Mouse (Mus musculus) gastrocnemius, adult 18-20 months (tissue): ENCODE results near the gene Slc29a1. TPM values are rescaled to one million over a fixed set of nuclear protein-coding genes. Genes with fewer than 3 reads are reported as not detected.

Experiments used
- DNase-seq: peaks from one replicate; pipeline ENCODE4 v3.0.0; 2021; ENCODE audit warnings: low spot score
- total RNA-seq, 2 experiments: library from RNA; stranded (reverse); gene quantifications; 2 replicates each; pipeline ENCODE4 v1.2.3; 2021

Slc29a1 gene
- total RNA-seq, 2 experiments from 2014 or later, result 31.9 to 32.4 TPM

GRCm38 (mm10) chr17:45612921-45613320 is 13.5 kb upstream of the Slc29a1 start:
- no peak for DNase-seq

DNA sequence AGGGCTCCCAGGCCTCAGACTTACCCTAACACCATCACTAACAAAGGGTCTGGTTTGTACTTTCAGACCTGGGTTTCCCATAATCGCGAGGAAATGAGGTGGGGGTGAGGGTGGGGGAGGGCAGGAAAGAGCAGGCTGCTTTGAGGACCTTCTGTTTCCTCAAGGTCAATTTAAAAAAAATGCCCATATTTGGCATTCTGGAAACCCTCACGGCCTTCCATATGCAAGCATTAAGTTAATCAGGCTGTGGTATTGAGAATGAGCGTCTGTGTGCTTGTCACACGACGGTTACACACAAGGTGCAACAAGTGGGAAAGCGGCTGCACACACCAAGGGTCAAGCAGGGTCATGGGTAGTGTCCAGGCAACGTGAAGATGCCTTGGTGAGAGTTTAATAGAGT is 12.6 kb upstream of the Slc29a1 start:
- no peak for DNase-seq

GRCm38 (mm10) chr17:45610144-45610866 is 10.9 kb upstream of the Slc29a1 start:
- peak; percentile 59 for DNase-seq

- no peak for DNase-seq
These were observed 9.0 kb upstream of the Slc29a1 start for GRCm38 (mm10) chr17:45608396-45608795.

DNA sequence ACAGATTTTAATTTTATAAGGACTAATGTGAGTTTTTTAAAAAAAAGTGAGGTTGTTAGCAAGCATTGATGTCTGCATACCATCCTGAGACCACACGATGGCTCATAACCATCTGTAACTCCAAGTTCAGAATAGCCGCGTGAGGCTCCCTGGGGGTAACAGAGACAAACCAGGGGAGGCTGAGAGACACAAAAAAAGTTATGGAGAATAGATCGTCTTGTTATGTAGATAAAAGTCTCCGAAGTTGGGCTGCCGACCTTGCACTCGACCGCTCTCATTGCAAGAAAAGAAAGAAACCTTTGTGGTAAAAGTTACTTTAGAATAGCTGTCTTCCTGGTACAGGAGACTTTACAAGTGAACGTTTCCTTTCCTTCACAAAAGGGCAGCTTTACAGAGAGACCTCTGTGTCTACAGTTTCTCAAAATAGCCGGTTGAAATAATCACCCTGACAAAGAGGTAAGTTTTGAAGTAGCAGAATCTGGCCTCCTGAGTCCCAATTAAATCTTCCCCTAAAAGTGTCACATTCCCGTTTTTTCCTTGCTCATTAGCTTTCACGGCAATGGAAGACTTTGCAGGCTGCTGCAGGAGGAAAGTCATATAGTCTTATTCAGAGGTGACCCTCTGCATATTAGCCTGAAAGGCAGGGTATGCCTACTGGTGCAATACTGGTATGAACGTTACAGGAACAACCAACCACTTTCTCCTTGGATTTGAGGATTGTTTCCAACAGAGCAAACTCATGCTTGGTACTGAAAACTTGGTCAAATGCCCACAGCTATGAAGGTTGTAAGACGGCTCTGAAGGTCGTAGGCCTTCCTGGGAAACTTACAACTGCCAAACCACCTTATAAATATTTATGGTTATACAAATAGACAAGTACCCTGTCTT is 7.8 kb upstream of the Slc29a1 start:
- DNase-seq, result no peak

GRCm38 (mm10) chr17:45602984-45603383 is 3.6 kb upstream of the Slc29a1 start:
- DNase-seq, result no peak

DNA sequence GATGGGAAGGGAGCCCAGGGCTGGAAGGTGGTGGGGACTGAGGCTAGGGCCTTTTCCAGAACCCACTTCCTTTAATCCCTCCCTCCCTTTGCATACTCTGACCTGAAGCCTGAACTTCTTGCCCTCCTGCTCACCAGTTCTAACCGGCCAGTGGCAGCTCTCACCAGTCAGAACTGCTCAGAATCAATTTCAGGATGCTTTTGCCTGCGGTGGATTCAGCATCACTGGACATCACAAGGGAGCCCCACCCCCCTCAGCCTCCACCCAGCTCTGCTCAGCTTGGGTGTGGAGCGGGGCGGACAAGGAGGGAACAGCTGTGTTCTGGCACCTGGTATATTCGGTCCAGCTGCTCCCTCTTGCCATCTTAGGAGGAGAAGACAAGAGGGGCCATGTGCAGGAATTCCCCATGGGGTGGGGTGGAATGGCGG is 2.5 kb upstream of the Slc29a1 start, which contains the start of gene Mymx:
TSS of gene Mymx (minus strand) at position 226 of the 428 bp plus-strand sequence.
- DNase-seq, result no peak

DNA sequence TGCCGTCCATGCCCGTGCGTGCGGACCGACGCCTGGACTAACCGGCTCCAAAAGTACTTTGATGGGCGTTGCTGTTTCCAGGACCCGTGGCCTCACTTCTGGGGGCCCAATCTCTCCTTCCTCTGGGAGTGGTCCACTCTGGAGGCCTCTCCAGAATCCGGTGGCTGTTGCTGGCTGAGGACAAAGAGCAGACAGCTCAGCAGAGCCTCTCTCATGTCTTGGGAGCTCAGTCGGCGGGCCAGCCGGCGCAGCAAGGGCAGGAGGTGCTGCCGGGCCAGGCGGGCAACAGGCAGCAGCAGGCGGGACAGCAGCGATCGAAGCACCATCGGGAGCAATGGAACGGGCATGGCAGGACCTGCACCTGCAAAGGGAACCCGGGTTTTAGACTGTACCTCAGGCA is 1.9 kb upstream of the Slc29a1 start:
- DNase-seq, result no peak

GRCm38 (mm10) chr17:45600267-45600666 is 861 bp upstream of the Slc29a1 start:
- no peak for DNase-seq

DNA sequence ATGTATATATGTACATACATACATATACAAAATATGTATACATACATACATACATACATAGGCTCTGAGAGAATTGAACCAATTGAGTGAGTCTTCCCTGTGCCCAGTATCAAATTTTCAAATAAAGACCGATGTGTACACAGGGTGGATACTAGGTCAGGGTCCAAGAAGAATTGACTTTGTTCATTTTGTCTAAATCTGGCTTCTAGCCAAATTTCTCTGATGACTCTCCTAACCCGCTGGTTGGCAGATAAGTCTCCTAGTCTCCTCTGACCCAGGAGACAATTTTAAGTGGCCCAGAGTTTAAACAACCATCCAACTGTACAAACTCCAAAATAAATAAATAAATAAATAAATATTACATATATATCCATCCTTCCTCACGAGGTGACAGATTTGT is 515 bp downstream of the Slc29a1 start:
- no peak for DNase-seq

DNA sequence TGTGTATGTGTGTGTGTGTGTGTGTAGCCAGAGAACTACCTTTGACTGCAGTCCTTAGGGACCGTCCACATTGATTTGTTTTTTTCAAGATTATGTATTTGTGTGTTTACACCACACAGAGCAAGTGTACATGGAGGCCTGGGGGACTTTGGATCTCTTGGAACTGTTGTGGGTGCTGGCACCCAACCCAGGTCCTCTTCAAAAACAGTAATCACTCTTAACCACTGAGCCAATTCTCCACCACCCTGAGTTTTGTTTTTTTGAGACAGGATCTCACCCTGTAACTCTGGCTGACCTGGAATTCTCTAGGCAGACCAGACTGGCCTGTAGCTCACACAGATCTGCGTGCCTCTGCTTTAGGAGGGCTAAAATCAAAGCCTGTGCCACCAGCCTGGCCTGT is 1.0 kb downstream of the Slc29a1 start:
- no peak for DNase-seq

DNA sequence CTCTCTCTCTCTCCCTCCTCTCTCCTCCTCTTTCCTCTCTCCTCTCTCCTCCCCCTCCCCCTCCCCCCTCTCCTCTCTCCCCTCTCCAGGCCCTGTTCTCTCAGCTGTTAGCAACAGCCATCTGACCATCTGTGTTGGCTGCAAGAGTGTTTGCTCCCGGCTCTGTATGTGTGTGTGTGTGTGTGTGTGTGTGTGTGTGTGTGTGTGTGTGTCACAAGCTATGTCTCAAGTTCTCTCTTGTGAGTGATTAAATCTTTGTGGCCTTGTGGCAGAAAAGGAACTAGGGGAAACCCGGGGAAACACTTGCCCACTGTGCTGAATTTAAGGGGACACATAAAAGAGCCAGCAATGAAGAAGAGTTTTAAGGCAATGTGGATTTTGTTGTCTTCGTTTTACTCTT is 1.6 kb downstream of the Slc29a1 start:
- peak; percentile 62 for DNase-seq

DNA sequence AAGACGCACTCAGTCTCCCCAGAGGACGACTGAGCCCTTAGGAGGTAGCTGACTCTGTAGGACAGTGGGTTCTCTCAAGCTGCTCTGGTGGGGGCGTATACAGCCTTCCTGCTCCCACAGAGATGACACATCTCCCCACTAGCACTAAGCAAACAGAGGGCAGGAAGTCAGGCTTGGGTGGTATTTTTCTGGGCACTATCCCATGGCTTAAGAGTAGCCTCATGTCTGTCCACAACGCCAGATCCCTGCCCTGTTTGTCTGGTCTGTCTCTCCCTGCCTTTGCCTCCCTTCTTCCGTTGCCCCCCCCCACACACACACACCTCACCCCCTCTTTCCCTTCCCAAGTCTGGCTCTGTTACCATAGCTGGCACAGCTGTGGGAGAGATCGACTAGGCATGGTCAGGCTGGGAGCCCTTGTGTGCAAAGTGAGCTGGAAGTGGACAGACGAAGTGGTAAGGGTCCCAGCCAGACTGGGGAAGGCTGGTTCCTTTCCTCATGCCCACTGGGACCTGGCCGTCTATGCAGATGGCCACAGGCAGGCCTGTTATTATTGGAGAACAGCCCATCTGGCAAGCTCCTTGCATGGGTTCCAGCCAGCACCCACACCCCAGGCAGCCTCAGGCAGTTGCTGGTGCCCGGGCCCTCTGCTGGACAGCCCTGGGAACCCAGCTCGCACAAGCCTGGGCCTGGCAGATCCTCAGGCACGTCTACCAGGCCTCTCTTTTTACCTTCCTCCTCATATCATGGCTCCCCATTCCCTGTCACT is 2.6 kb downstream of the Slc29a1 start:
- DNase-seq, result peak; percentile 88

DNA sequence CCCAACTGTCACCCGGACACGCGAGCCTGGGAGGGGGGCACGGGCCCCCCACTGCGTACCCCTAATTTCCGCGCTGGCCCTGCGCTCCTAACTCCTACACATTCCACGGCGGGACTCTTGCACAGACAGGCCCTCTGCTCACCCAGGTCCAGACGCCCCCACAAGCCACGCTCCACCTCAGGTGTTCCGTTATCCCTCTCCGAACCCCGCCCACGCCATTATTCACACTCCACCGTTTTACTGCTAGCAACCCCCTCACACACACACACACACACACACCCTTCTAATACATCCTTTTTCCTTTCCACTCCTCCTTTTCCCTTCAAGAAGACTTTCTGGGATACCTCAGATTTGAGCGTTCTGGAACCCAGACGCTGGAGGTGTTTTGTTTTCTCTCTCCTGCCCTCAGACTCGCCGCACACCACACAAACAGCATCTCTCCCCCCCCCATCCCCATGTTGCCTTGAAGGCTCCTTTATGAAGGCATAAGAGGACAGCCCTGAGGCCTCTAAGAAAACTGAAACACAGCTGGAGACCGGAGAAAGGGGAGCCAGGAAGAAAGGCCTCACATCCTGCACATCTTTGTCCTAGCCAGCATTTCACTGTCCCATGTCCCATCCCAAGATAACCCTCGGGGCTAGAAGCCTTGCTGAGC is 3.5 kb downstream of the Slc29a1 start:
- no peak for DNase-seq

DNA sequence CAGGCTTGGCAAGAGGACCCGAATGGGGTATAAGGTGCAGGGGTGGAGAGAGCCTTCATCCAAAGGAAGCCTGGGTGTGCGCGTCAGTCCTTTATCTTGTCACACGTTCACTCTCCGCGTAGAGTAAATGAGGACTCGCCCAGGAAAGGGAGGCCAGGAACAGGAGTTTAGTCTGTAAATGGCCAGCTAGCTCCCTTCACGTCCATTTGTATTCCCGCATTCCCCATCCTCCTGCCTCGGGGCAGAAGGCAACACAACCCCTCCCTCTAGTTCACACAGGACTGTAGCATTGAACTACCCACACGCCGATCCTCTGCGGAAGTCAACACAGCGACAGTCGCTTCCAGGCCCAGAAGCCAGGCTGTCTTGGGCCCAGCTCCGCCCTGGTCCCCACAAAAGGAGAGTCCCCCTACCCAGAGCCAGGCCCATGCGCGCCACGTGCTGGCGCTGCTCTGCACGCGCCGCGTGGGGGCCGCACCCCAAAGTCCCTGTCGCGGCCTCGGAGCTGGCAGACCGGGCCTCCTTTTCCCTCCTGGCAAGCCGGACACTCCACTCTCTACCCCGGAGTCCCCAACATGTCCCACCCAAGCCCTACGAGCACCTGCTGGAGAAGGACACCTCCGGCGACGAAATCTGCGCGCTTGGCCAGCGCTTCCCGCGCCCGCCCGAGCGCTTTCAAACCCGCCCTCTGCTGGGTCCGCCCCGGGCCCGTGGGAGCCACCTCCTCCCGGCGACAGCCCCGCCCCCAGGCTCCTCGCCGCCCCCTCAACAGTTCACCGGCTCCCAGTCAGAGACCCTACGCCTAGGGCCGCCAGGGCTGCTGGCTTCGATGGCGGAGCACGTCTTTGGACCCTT is 4.3 kb downstream of the Slc29a1 start:
- DNase-seq, result peak; percentile 80

DNA sequence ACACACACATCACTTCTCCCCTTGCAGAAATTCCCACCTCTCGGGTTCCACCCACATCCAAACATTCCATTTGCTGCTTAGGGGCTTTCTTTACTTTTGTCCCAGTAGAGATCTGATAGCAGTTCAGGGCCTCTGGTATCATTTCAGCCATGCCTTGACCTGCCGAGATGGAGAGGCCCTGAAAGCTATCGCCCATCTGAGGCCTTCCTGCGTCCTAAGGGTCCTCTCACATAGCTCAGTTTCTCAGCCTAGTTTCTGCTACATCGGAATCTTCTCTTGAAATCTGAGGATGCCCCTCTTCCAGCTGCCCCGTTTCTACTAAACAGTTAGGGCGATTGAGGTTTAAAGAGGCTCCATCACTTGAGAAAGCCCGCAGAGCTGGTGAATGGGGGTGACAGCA is 5.2 kb downstream of the Slc29a1 start:
- no peak for DNase-seq

DNA sequence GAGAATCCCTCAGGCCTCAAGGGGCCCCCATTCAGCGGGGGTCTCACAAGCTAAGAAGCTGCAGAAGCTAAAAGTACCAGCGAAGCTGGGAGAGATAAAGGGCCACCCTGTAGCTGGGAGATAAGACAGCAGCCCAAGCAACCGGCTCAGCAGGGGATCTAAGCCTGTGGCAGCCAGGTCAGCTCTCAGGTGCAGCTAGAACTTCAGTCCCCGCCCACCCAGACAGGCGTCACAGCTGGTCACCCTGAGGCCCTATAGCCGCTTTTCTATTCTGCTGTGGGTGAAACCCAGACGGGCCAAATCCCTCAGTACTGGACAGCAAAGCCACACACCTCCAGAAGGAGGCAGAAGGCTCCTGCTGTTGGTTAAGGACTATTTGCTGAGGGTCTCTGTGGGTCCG is 5.9 kb downstream of the Slc29a1 start:
- DNase-seq, result no peak

- peak; percentile 57 for DNase-seq
These were observed 6.6 kb downstream of the Slc29a1 start for GRCm38 (mm10) chr17:45592606-45593431.
